Mouse (Mus musculus): ENCODE measurements around the gene Slitrk3. TPM values are rescaled to one million over a fixed set of nuclear protein-coding genes. Genes with fewer than 3 reads are reported as not detected.
"Not testable (repeated sequence)": the region's sequence is repeated elsewhere in the genome, so short reads cannot be mapped to it uniquely, and the experiment has no call there.

Gene Slitrk3
- total RNA-seq (2017): not detected in 2 replicates

DNA sequence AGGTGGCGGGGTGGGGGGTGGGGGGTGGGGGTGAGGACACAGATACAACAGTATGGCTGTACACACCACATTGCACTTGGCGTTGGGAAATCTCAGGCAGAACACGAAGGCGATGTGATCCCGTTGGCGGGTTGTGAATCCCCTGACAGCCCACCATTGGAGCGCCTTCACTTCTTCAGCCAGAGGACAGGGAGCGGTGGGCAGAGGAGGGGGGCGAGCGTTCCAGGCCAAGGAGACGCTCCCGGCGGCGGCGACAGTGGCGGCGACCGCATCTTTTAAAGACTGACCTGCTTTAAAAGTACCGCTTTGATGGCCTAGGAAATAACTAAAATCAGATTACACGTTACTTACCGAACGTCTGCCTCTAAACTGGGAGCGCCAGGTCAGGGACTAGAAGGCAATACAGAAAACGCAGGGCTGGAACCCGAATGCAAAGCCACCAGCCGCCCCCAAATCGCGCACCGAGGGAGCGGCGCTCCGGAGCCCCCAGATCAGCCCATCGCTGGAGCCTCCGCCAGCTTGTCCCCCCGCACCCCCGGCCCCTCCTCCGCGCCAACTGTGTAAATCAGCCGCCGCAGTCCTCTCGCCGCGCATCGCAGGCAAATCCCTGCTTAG is at the start of gene Slitrk3:
TSS of gene Slitrk3 (minus strand) at position 607 of the 615 bp plus-strand sequence.
- ATAC-seq (replicated peaks; ENCODE audit: low read depth, poor library complexity, severe bottlenecking): no peak

DNA sequence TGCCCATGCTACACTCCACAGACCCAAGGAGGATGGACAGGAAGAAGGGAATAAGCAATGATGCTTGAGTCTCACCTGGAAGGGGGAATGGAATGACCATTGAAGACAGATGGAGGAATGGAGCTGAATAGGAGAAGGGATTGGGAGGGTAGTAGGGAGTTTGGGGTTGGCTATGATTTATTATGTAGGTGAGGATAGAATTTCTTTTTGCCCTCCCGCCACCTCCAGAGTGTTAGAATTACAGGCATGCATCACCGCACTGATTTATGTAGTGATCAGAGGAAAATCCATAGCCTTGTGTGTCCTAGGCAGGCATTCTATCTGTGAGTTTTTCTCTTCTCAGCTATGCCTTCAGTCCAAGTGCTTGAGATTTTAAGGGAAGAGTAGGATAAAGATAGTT is 36.8 kb upstream of the Slitrk3 start:
- ATAC-seq (replicated peaks; ENCODE audit: low read depth, poor library complexity, severe bottlenecking): not testable (repeated sequence)

DNA sequence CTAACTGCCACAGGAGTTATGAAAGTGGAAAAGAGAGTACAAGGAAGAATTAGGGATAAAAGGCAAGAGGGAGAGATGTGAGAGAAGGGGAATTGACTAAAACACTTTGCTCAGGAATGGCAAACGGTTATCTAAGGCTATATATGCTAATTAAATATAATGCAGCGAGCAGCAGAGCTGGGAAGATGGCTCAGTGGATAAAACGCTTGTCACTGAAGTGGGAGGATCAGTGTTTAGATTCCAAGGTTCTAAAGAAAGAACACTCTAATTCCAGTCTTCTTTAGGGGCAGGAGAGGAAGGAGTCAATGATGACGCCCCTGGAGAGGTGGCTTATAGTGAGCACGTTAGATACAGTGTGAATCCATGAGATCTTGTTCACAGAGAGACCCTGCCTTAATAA is 27.0 kb upstream of the Slitrk3 start:
- ATAC-seq (replicated peaks; ENCODE audit: low read depth, poor library complexity, severe bottlenecking): no peak

DNA sequence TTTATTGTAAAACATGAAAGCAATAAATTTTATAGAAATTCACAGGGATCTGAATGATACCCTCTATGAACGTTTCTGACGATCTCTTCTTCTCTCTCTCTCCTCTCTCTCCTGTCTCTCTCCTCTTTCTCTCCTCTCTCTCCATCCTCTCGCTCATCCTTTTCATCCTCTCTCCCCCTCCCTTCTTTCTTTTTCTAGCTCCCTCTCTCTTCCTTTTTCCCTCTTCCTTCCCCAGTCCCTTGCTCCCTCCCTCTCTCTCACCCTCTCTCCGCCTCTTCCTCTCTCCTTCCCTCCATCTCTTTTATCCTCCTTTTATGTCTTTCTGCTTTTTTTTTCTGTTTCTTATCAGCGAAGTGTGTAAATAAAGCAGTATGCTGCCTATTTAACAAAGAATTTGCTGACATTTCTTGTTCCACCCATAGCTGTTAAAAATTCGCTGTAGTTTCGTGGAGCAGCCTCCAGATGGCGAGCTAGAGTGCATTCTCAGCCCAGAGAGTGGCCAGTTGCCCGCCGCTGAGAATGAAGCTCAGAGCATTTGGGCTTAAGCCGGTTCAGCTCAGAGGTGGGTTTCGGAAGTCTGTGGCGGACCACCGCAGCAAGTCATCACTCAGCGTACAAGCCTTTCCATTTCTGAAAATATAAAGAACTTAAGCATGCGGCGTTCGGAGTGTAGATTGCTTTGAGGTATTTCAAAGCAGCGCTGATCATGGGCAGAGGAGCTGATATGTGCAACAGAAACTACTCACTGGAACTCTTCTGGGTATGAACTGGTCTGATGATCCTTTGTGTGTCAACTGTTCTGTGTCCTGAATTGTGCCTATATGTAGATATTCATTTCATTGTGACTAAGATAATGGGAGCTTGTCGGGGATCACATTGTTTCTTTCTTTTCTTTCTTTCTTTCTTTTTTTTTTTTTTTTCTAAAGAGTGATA is 8.5 kb upstream of the Slitrk3 start:
- ATAC-seq (replicated peaks; ENCODE audit: low read depth, poor library complexity, severe bottlenecking): peak; percentile 93

DNA sequence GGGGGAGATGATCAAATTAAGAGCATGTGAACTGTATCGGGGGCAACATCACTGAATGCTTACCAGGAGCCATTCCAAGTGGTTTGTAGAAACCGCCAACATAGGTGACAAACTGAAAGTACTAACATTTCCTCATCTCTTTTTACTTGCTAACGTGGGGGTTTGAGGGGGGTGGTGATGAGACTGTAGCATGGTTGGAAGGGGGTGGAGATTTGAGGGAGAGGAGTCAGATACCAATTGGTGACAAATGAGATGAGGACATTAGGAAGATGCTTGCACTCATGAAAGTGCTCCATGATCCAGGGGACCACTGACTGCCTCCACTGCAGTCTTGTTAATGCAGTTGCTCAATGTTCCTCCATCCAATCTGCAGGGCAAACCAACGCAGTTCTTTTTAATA is 587 bp upstream of the Slitrk3 start:
- no peak for ATAC-seq (replicated peaks; ENCODE audit: low read depth, poor library complexity, severe bottlenecking)

DNA sequence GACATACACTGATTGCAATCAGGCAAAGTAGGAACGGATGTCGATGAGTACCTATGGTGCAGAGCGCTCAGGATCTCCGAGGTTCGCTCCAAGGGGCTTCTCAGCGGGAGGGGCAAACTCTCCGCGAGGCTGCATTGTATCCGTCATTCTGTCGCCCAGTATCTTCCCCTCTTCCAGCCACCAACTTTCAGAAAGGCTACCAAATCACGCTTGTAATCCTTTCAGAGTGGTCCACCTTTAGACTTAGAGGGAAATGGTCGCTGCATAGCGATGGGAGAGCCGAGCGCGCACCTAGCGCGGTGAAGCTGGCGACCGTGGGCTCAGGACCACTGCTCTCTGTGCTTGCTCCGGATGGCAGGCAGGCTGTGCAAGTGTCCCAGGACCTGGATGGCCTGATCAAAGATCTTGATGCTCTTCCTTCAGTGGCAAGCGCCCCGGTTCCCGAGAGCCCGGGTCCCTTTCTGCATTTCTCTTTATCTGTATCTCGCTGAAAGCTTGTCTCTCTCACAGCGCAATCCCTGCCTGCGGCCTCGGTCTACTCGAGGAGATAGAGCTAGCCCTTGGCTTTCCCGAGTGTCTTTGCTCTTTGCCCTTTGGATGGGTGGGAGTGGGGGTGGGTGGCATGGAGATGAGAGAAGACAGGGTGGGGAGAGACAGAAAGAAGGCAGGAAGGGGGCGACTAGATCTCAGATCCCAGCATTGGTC is 959 bp downstream of the Slitrk3 start:
- ATAC-seq (replicated peaks; ENCODE audit: low read depth, poor library complexity, severe bottlenecking): no peak

DNA sequence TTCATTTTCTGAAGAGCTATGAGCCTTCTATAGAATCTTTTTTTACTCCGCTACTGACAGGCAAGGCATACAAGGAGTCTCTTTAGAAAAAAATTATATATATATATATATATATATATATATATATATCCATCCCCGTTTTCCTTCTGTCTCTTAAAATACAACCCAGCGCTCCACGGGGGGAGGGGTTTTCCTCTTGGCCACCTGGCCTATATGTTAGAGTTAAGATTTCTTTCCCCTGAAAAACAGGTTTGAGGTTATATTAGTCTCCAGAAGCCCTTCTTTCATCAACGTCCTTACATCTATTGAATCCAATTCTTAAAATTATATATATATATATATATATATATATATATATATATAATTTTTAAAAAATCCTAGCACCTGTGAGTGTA is 1.6 kb downstream of the Slitrk3 start:
- ATAC-seq (replicated peaks; ENCODE audit: low read depth, poor library complexity, severe bottlenecking): no peak

DNA sequence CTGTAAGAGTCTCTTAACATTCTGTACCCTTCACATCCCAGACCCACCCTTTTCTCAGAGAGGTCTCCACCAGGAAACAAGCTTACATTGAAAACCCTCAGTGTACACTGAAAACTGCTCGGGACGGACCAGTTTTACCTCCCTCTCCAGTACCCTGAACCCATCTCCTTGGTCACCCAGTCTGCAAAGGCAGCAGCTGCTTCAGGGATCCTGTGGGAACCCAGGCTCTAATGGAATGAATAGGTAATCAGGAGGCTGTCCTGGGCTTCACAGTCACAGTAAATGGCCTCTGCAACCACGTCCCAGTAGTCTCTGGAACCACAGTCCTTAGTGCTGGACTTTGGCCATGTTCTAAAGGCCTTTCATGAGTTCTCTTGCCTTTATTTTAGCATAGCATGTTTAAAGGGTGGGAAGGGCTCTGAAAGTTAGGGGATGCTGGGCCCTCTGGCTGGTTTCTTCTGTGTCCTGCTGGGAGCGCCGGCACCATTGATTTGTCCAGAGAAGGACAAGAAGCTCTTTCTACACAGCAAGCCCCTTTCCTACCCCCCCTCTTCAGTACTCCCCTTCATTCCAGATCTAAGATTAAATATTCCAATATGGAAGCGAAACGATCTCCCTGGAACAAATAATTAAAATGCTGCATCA is 2.1 kb downstream of the Slitrk3 start:
- ATAC-seq (replicated peaks; ENCODE audit: low read depth, poor library complexity, severe bottlenecking): no peak

DNA sequence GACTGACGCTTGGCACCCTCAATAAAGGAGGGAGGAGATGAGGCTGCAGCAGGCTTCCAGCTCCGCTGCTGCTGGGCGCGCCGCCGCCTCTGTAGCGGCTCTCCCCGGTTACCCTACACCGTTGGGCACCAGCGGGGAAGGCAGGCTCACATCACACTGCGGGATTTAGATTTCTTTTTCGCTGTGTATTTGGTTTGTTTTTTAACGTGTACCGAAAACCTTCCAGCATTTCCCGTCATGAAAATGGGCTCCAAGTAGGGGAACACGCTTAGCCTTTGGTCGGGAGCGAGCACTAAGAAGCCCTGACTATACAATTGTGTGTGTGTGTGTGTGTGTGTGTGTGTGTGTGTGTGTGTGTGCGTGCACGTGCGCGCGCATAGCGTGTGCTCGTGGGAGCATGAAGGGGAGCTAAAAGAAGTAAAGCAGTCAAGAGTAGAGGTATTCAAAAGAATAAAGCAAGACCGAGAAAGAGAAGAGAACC is 4.1 kb downstream of the Slitrk3 start:
- ATAC-seq (replicated peaks; ENCODE audit: low read depth, poor library complexity, severe bottlenecking): peak; percentile 42; the same call in 1 of the 2 replicates

DNA sequence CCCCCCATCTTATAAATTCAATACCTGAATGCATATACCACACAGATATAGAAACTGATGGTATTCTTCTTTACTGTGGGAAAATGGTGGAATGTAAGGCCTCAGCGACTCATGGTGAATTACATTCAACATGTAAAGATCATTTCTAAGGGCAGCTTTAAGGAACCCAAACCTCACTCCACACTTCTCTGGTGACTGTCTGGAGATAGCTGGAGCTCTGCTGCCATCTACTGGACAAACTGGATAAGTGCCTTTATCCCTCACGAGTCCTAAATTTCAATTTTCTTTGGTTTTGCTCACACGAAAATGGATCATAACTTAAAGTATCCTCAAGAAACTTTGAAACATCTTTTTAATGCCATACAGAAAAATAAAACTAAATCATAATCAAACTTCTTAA is 11.4 kb downstream of the Slitrk3 start:
- ATAC-seq (replicated peaks; ENCODE audit: low read depth, poor library complexity, severe bottlenecking): peak; percentile 99

DNA sequence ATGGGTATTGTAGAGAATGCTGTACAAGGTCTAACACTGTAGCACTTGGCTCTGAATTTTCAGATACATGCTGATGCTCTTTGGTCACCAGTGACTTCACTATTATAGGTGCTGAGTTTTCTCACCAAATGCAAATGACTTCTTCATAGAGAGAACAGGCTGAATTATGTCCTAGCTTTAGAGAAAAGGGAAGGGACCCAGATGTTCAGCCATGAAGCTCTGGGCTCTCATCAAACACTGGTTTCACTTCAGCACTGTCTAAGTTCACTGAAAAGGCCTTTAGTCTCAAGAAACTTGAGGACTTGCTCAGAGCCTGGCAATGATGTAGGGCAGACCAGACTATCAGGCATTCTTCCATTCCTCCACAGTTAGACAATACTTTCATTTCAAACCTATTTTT is 15.3 kb downstream of the Slitrk3 start:
- ATAC-seq (replicated peaks; ENCODE audit: low read depth, poor library complexity, severe bottlenecking): no peak

DNA sequence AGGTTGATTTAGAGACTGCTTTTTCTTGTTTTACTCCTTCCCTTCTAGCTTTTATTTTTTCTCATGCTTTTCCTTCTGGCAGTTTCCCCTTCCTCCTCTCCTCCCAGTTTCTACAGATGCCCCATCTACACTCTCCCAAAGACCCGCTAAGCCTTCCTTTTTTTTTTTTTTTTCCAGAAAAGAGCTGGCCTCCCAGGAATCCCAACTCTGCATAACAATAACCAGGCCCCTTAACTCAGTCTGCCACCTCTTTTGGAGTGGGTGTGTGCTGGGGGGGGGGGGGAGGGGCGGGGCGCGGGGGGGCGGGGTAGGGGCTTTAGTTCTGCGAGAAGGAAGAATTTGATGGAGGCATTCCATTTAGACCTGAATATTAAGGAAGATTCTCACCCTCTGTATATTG is 51.6 kb downstream of the Slitrk3 start:
- no peak for ATAC-seq (replicated peaks; ENCODE audit: low read depth, poor library complexity, severe bottlenecking)

DNA sequence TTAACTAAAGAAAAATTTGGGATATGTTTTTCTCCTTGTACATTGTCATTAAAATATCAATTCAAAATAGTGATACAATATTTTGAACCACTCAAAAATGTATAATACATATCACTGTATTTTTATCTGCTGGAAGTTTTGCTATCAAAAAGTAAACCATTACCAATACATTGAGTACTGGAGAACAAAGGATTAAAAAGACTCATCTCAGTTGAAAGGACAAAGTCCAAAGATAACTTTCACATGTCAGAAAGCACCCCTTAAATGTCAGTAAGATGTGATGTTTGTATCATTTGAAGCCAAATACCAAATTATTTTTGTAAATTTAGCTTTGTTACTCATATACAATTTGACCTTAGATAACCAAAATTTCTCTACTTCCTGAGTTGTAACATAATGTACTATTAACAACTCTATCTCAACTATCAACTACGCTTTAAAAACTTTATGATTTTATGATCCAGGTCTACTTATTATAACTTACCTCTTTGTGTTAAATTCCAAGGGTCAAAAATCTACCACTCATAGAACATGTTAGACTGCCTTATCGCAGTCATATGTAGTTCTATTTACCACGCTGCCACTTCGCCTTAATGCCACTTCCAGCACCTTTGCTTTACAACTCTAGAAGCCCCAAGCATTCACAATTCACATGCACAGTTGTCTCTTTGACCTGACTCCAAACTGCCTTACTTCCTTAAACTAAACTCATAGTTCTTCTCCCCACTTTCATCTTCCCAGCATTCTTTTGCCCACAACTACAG is 54.5 kb downstream of the Slitrk3 start:
- ATAC-seq (replicated peaks; ENCODE audit: low read depth, poor library complexity, severe bottlenecking): no peak

DNA sequence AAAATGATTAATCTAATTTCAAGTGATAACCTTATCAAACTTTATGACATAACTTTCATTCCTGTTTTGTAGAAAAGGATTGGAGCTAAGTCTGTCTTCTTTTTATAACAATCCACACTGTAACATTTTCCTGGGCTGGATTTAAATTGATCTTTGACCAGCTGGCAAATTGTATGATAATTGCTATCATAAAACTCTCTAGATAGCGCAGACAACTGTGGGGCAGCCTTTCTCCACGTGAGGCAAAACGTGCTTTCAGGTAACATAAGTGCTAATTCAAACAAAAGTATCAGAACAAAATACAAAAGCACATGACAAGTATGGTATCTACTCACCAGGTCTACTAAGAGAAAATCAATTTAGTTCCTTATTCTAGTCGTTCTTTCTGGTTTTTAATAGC is 60.1 kb downstream of the Slitrk3 start:
- no peak for ATAC-seq (replicated peaks; ENCODE audit: low read depth, poor library complexity, severe bottlenecking)

Other genes with a start within 250 kb of the Slitrk3 start
- gene Sis, start 89.9 kb downstream of the Slitrk3 start, total RNA-seq (2017): 0.10 TPM in 1 of 2 replicates, not detected in the other

Measured in common myeloid progenitor, adult 5-6 weeks (primary cell).